Mouse (Mus musculus) heart, embryonic 14.5 days (tissue): ENCODE data around the gene Cfb. TPM values are rescaled to one million over a fixed set of nuclear protein-coding genes. Genes with fewer than 3 reads are reported as not detected.

Experiments used
- ATAC-seq: fragments of 200-750 bp; cut with Nextera tagmentation; 2 replicates; pipeline ENCODE4 v1.8.0; 2017; ENCODE audit warnings: low read depth, moderate TSS enrichment; ENCODE audit not compliant: insufficient number of reproducible peaks, insufficient read depth, low FRiP score
- H3K27ac ChIP-seq, 2 experiments: fragments of 200-500 bp in 1 of 2; fragments of 300-500 bp in 1 of 2; sonication (generic) in 1 of 2; replicated peaks in 1 of 2; 2 replicates each; pipeline ENCODE4 v1.5.1; 2012 to 2014; ENCODE audit warnings: low read depth in 2 of 2, low read length in 2 of 2, control low read depth in 1 of 2, mild to moderate bottlenecking in 1 of 2, mixed read lengths in 1 of 2; ENCODE audit not compliant: control insufficient read depth in 1 of 2, insufficient read depth in 1 of 2
- H3K27me3 ChIP-seq: fragments of 300-500 bp; sonication (generic); 2 replicates; pipeline ENCODE4 v1.6.1; 2014; ENCODE audit warnings: mild to moderate bottlenecking, low read length, control low read depth; ENCODE audit not compliant: control insufficient read depth, insufficient read depth
- H3K36me3 ChIP-seq: fragments of 300-500 bp; sonication (generic); 2 replicates; pipeline ENCODE4 v1.6.1; 2014; ENCODE audit warnings: mild to moderate bottlenecking, control low read depth, low read length, mixed read lengths; ENCODE audit not compliant: control insufficient read depth, insufficient read depth
- H3K4me1 ChIP-seq, 2 experiments: fragments of 200-500 bp in 1 of 2; fragments of 300-500 bp in 1 of 2; sonication (generic) in 1 of 2; 2 replicates each; pipeline ENCODE4 v1.6.1; 2012 to 2014; ENCODE audit warnings: low read length in 2 of 2, control low read depth in 1 of 2, mixed read lengths in 1 of 2; ENCODE audit not compliant: control insufficient read depth in 2 of 2, insufficient read depth in 2 of 2
- H3K4me2 ChIP-seq: fragments of 300-500 bp; sonication (generic); 2 replicates; pipeline ENCODE4 v1.6.1; 2014; ENCODE audit warnings: mild to moderate bottlenecking, low read length
- H3K4me3 ChIP-seq, 2 experiments: fragments of 200-500 bp in 1 of 2; fragments of 300-500 bp in 1 of 2; sonication (generic) in 1 of 2; 2 replicates each; pipeline ENCODE4 v1.5.1; 2012 to 2014; ENCODE audit warnings: low read length in 2 of 2, mild to moderate bottlenecking in 2 of 2, control low read depth in 1 of 2, low read depth in 1 of 2, moderate library complexity in 1 of 2; ENCODE audit not compliant: control insufficient read depth in 1 of 2, insufficient read depth in 1 of 2
- H3K9ac ChIP-seq: fragments of 300-500 bp; sonication (generic); 2 replicates; pipeline ENCODE4 v1.6.1; 2014; ENCODE audit warnings: mild to moderate bottlenecking, low read length
- H3K9me3 ChIP-seq: fragments of 300-500 bp; sonication (generic); 2 replicates; pipeline ENCODE4 v1.6.1; 2016; ENCODE audit warnings: low read length, control low read depth; ENCODE audit not compliant: control insufficient read depth
- WGBS: fragments of 180-500 bp; shearing (Covaris S2); extraction: QIAGEN DNeasy Blood & Tissue Kit; methylation state at CpG from one replicate; pipeline ENCODE4 v1.1.7; 2014; 5-methylcytosine and 5-hydroxymethylcytosine counted together
- polyA plus RNA-seq: library from polyadenylated mRNA; unstranded; fragments of >200 nt; fragmentation: Nextera tagmentation; extraction: Ambion mirVana; gene quantifications from 2 replicates; pipeline ENCODE4 v1.2.1, GENCODE M21; 2014

The Cfb gene
- polyA plus RNA-seq, 1 experiment from 2014 or later, result 1.2 TPM

GRCm38 (mm10) chr17:34847615-34848014, 14.7 kb downstream of the Cfb start:
- H3K36me3 ChIP-seq, result peaks cover 63% of the 10 kb centered on the region
- no peak overlapping the region for H3K27ac ChIP-seq
- no peak overlapping the region for H3K9ac ChIP-seq
- H3K4me3 ChIP-seq, result no peak overlapping the region
- H3K27me3 ChIP-seq, result no peaks in the 10 kb centered on the region
- WGBS, result 86% methylated on average over 7 of the region's 7 CpGs
- no peak overlapping the region for H3K4me2 ChIP-seq
- H3K4me1 ChIP-seq, result peaks cover 5 to 16% of the 10 kb centered on the region in 2 experiments
- H3K9me3 ChIP-seq, result no peaks in the 10 kb centered on the region
- ATAC-seq, result no peak

DNA sequence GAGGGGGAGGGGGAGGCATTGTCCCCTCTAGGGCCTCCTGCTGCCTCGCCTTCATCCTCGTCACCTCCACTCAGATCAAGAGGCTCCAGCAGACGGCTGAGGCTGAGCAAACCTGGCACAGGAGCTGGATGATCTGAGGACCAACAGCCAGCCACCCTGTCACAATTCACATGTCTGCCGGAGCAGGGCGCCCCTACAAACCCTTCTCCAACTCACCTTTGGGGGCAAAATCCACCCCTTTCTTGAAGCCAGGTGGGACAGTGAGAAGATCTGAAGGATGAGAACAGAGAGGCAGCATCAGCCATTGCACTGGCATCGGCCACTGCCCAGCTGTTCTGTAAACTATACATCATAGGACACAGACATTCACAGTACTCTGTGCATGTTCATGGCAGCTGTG, 15.1 kb downstream of the Cfb start:
- Histone ChIP-seq H3K27me3 (no peaks in the 10 kb centered on the region), H3K4me3 (no peak overlapping the region), H3K4me2 (no peak overlapping the region), H3K27ac (no peak overlapping the region), H3K9me3 (no peaks in the 10 kb centered on the region), H3K4me1 (peaks cover 5 to 16% of the 10 kb centered on the region in 2 experiments), H3K9ac (no peak overlapping the region), H3K36me3 (peaks cover 63% of the 10 kb centered on the region)
- ATAC-seq, result no peak
- 87% methylated on average over 6 of the region's 6 CpGs for WGBS

GRCm38 (mm10) chr17:34844884-34845283, 17.4 kb downstream of the Cfb start:
- peaks cover 84% of the 10 kb centered on the region for H3K36me3 ChIP-seq
- no peak overlapping the region for H3K4me3 ChIP-seq
- no peaks in the 10 kb centered on the region for H3K27me3 ChIP-seq
- H3K27ac ChIP-seq, result no peak overlapping the region
- H3K4me1 ChIP-seq, result peaks cover 0 to 5% of the 10 kb centered on the region in 2 experiments; a peak in 2 of 4 replicates
- whole genome bisulfite sequencing, result 84% methylated on average over 11 of the region's 13 CpGs
- H3K4me2 ChIP-seq, result no peak overlapping the region
- no peak for ATAC-seq
- H3K9me3 ChIP-seq, result no peaks in the 10 kb centered on the region
- H3K9ac ChIP-seq, result no peak overlapping the region

DNA sequence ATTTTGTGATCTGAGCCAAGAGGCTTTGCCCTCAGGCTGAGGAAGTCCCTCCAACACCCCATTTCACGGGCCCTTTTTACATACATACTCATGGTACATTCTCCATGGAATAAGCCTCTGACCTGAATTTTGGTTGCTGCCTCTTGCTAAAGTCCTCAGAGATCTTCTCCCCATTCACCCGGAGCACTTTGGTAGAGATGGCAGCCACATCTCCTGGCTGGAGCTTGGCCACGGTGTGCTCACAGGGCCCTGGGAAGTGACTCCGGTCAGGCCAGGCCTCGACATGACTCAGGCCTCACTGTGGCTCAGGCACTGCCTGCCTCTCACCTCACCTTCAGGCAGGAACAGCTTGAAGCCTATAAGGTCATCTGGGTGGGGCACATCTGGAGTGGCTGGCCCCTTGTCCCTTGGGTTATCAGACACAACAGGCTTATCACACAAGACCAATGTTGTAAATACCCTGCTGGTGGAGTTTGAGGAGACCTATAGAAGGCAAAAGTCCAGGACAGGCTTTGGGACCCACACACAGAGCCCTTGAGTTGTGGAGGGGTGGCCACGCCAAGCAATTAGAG, 21.5 kb downstream of the Cfb start:
- H3K4me3 ChIP-seq, result no peak overlapping the region

DNA sequence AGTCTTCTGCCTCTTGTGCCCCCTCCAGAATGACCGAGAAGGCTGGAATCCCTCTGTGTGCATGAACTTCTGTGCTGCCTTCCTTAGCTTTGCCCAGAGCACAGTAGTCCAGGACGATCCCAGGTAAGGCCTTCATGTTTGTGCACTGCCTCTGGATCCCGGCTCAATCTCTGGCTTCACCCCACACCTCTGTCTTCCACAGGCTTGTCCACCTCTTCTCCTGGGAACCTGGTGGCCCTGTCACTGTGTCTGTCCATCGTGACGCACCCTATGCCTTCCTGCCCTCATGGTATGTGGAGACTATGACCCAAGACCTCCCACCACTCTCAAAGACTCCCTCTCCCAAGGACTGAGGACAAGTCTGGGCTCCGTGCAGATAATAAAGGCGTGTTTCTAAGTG, 23.5 kb downstream of the Cfb start:
- 83% methylated on average over 7 of the region's 7 CpGs for WGBS
- Histone ChIP-seq H3K4me3 (no peak overlapping the region), H3K9ac (no peak overlapping the region), H3K4me1 (peaks cover 7 to 17% of the 10 kb centered on the region in 2 experiments), H3K9me3 (no peaks in the 10 kb centered on the region), H3K27ac (no peak overlapping the region), H3K4me2 (no peak overlapping the region), H3K36me3 (peaks cover 56% of the 10 kb centered on the region), H3K27me3 (no peaks in the 10 kb centered on the region)
- ATAC-seq, result no peak

More for the DNA sequence above, 21.5 kb downstream of the Cfb start:
- H3K27ac ChIP-seq, result no peak overlapping the region
- no peaks in the 10 kb centered on the region for H3K27me3 ChIP-seq
- no peak overlapping the region for H3K9ac ChIP-seq
- peaks cover 74% of the 10 kb centered on the region for H3K36me3 ChIP-seq
- no peak overlapping the region for H3K4me2 ChIP-seq
- H3K4me1 ChIP-seq, result peaks cover 7 to 13% of the 10 kb centered on the region in 2 experiments
- no peak for ATAC-seq
- whole genome bisulfite sequencing, result 79% methylated on average over 6 of the region's 6 CpGs
- no peaks in the 10 kb centered on the region for H3K9me3 ChIP-seq

- Histone ChIP-seq H3K27ac (peak overlapping the region; percentile 61 to 79; a peak in 3 of 4 replicates), H3K4me2 (peak overlapping the region; percentile 97), H3K4me1 (peaks cover 7 to 17% of the 10 kb centered on the region in 2 experiments), H3K9ac (peak overlapping the region; percentile 88), H3K4me3 (peak overlapping the region; percentile 87 to 97), H3K27me3 (no peaks in the 10 kb centered on the region), H3K36me3 (peaks cover 53% of the 10 kb centered on the region), H3K9me3 (no peaks in the 10 kb centered on the region)
- no peak for ATAC-seq
- WGBS, result 38% methylated on average over 41 of the region's 43 CpGs
Measured at GRCm38 (mm10) chr17:34837464-34838324, 24.6 kb downstream of the Cfb start.

DNA sequence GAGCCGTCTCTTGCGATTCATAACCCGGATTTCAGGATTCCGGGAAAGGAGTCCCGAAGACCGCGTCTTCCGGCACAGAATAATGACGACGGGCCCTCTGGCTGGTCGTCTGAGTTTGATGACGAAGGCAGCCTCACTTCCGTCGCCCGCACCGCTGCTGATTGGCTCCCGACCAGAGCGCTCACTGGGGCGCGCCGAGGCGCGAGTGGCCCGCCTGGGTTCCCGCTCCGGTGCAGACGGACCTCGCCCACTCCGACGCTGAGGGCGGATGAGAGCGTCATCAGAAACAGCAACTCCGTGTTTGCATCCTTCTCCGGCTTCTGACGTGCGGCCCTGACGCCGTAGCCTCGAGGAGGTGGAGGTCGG, 25.5 kb downstream of the Cfb start, which contains the start of the genes Stk19 and Dxo:
TSS of gene Stk19 (minus strand) at position 90 of the 366 bp plus-strand sequence.
TSS of gene Dxo (plus strand) at position 164 of the 366 bp plus-strand sequence.
- no peaks in the 10 kb centered on the region for H3K27me3 ChIP-seq

More for the DNA sequence above, 25.5 kb downstream of the Cfb start, which contains the start of the genes Stk19 and Dxo:
- Histone ChIP-seq H3K9me3 (no peaks in the 10 kb centered on the region), H3K9ac (peak within 1 kb of the TSS; percentile 88), H3K36me3 (peaks cover 49% of the 10 kb centered on the region), H3K4me3 (peak within 1 kb of the TSS; percentile 87 to 97), H3K4me2 (peak within 1 kb of the TSS; percentile 97), H3K27ac (peak within 1 kb of the TSS; percentile 61 to 79), H3K4me1 (peaks cover 7 to 17% of the 10 kb centered on the region in 2 experiments)
- peak; percentile 91 for ATAC-seq
- WGBS, result under 1% methylated on average over 40 of the region's 40 CpGs
